Mouse (Mus musculus) thymus, adult 2 months (tissue): ENCODE data around the gene Ncoa5. TPM values are rescaled to one million over a fixed set of nuclear protein-coding genes. Genes with fewer than 3 reads are reported as not detected.

Experiments used
- DNase-seq: peaks from one replicate; pipeline ENCODE4 v3.0.0; 2021
- H3K27ac ChIP-seq: fragments of 200-500 bp; 2 replicates; pipeline ENCODE4 v1.5.1; 2012; ENCODE audit warnings: low read length, control low read depth; ENCODE audit not compliant: control insufficient read depth, insufficient read depth
- H3K27me3 ChIP-seq: fragments of 200-500 bp; 2 replicates; pipeline ENCODE4 v1.6.1; 2012; ENCODE audit warnings: mild to moderate bottlenecking, low read length, moderate library complexity, mixed read lengths; ENCODE audit not compliant: control insufficient read depth, insufficient read depth
- H3K36me3 ChIP-seq: fragments of 200-500 bp; 2 replicates; pipeline ENCODE4 v1.6.1; 2012; ENCODE audit warnings: mild to moderate bottlenecking, low read length, moderate library complexity; ENCODE audit not compliant: control insufficient read depth, insufficient read depth
- H3K4me1 ChIP-seq: fragments of 200-500 bp; replicated peaks from 2 replicates; pipeline ENCODE4 v1.6.1; 2012; ENCODE audit warnings: low read length; ENCODE audit not compliant: control insufficient read depth, insufficient read depth
- H3K4me3 ChIP-seq: fragments of 200-500 bp; 2 replicates; pipeline ENCODE4 v1.5.1; 2012; ENCODE audit warnings: mild to moderate bottlenecking, low read length, control low read depth, moderate library complexity; ENCODE audit not compliant: control insufficient read depth, insufficient read depth
- CTCF ChIP-seq: fragments of 200-500 bp; IDR thresholded peaks from 2 replicates; pipeline ENCODE4 v1.5.1; 2012; ENCODE audit warnings: mild to moderate bottlenecking, control low read depth, low read length, moderate library complexity, borderline replicate concordance; ENCODE audit not compliant: control insufficient read depth, poor library complexity, insufficient read depth; ENCODE audit errors: extremely low read depth
- POLR2A ChIP-seq: fragments of 200-500 bp; IDR thresholded peaks from 2 replicates; pipeline ENCODE4 v1.6.1; 2012; ENCODE audit warnings: mild to moderate bottlenecking, low read length, control low read depth, moderate library complexity; ENCODE audit not compliant: control insufficient read depth, poor library complexity, insufficient read depth; ENCODE audit errors: extremely low read depth
- WGBS: fragments of 180-500 bp; shearing (Covaris S2); methylation state at CpG from one replicate; pipeline ENCODE4 v1.1.7; 2018; 5-methylcytosine and 5-hydroxymethylcytosine counted together
- polyA plus RNA-seq: library from polyadenylated mRNA; depleted of rRNA; stranded (reverse); fragments of >200 nt; gene quantifications from 2 replicates; pipeline ENCODE4 v1.2.3, GENCODE M21; 2012

The Ncoa5 gene
- polyA plus RNA-seq, 1 experiment: 72.3 TPM

- TF ChIP-seq CTCF (no peak), POLR2A (no peak)
- 4% methylated on average over 42 of the region's 42 CpGs for WGBS
- no peak for DNase-seq
- Histone ChIP-seq H3K27ac (no peak overlapping the region), H3K27me3 (peaks cover 13% of the 10 kb centered on the region; the same call in 1 of the 2 replicates), H3K4me3 (no peak overlapping the region), H3K36me3 (no peaks in the 10 kb centered on the region), H3K4me1 (no peaks in the 10 kb centered on the region)
Observed at GRCm38 (mm10) chr2:164970631-164971196, 64.0 kb downstream of the Ncoa5 start.

GRCm38 (mm10) chr2:164969348-164969781 is 65.3 kb downstream of the Ncoa5 start:
- H3K4me3 ChIP-seq: no peak overlapping the region
- 10% methylated on average over 21 of the region's 21 CpGs for WGBS
- DNase-seq: no peak
- no peak for TF ChIP-seq CTCF
- no peaks in the 10 kb centered on the region for H3K36me3 ChIP-seq
- H3K27me3 ChIP-seq: peaks cover 13% of the 10 kb centered on the region; the same call in 1 of the 2 replicates
- H3K4me1 ChIP-seq: no peaks in the 10 kb centered on the region
- H3K27ac ChIP-seq: no peak overlapping the region

- WGBS: 4% methylated on average over 29 of the region's 29 CpGs
- H3K27me3 ChIP-seq: peaks cover 13% of the 10 kb centered on the region; the same call in 1 of the 2 replicates
- no peak overlapping the region for H3K27ac ChIP-seq
- H3K4me3 ChIP-seq: no peak overlapping the region
- TF ChIP-seq POLR2A: no peak
- no peak for TF ChIP-seq CTCF
- no peak for DNase-seq
- H3K4me1 ChIP-seq: no peaks in the 10 kb centered on the region
- no peaks in the 10 kb centered on the region for H3K36me3 ChIP-seq
Observed at GRCm38 (mm10) chr2:164968451-164968851, 66.2 kb downstream of the Ncoa5 start.

- TF ChIP-seq CTCF (no peak), POLR2A (no peak)
Observed at GRCm38 (mm10) chr2:164967761-164968440, 66.8 kb downstream of the Ncoa5 start.

GRCm38 (mm10) chr2:164967193-164967592 is 67.5 kb downstream of the Ncoa5 start:
- Histone ChIP-seq H3K4me3 (no peak overlapping the region), H3K27ac (no peak overlapping the region), H3K4me1 (no peaks in the 10 kb centered on the region), H3K27me3 (peaks cover 13% of the 10 kb centered on the region; the same call in 1 of the 2 replicates), H3K36me3 (no peaks in the 10 kb centered on the region)
- TF ChIP-seq POLR2A (no peak), CTCF (no peak)
- 28% methylated on average over 6 of the region's 6 CpGs for WGBS
- DNase-seq: no peak

More at GRCm38 (mm10) chr2:164967761-164968440, 66.8 kb downstream of the Ncoa5 start:
- no peak overlapping the region for H3K4me3 ChIP-seq
- no peaks in the 10 kb centered on the region for H3K36me3 ChIP-seq
- DNase-seq: no peak
- H3K27me3 ChIP-seq: peaks cover 13% of the 10 kb centered on the region; the same call in 1 of the 2 replicates
- no peak overlapping the region for H3K27ac ChIP-seq
- no peaks in the 10 kb centered on the region for H3K4me1 ChIP-seq
- WGBS: 9% methylated on average over 65 of the region's 65 CpGs

- Histone ChIP-seq H3K4me1 (no peaks in the 10 kb centered on the region), H3K27ac (no peak overlapping the region), H3K27me3 (peaks cover 13% of the 10 kb centered on the region; the same call in 1 of the 2 replicates), H3K4me3 (no peak overlapping the region), H3K36me3 (no peaks in the 10 kb centered on the region)
- WGBS: 24% methylated on average over 8 of the region's 8 CpGs
- TF ChIP-seq CTCF (no peak), POLR2A (no peak)
- no peak for DNase-seq
Observed at GRCm38 (mm10) chr2:164966381-164966780, 68.3 kb downstream of the Ncoa5 start.

DNA sequence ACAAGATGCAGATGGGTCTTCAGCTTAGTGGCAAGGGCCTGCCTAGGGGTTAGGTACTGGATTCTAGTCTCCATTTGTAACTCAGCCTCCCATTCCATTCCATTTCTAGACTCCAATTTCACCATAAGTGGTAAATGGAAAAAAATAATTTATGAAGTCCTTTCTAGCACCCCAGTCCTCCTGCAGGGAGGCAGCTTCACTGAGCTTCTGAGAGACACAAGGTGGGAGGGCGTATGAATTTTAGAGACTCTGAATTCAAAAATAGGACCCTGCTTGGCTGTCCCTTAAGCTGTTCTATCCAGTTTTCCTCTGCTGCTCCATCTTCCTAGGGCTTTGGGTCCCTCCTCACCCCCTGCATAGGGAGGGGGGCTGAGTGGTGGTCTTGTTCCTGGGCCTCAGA is 69.7 kb downstream of the Ncoa5 start:
- Histone ChIP-seq H3K27ac (no peak overlapping the region), H3K4me1 (peaks cover 3% of the 10 kb centered on the region), H3K27me3 (peaks cover 13% of the 10 kb centered on the region; the same call in 1 of the 2 replicates), H3K4me3 (no peak overlapping the region), H3K36me3 (no peaks in the 10 kb centered on the region)
- DNase-seq: no peak
- 94% methylated on average over 1 of the region's 1 CpGs for WGBS
- no peak for TF ChIP-seq CTCF
- no peak for TF ChIP-seq POLR2A
